Mouse (Mus musculus) adrenal gland, adult (tissue): ENCODE data around the gene Ip6k1.

Source experiments
- DNase-seq, 2 experiments: peaks; one replicate each; pipeline ENCODE4 v3.0.0; 2022 to 2023; ENCODE audit warnings: low spot score in 1 of 2; ENCODE audit not compliant: inconsistent age in 2 of 2

The Ip6k1 gene

DNA sequence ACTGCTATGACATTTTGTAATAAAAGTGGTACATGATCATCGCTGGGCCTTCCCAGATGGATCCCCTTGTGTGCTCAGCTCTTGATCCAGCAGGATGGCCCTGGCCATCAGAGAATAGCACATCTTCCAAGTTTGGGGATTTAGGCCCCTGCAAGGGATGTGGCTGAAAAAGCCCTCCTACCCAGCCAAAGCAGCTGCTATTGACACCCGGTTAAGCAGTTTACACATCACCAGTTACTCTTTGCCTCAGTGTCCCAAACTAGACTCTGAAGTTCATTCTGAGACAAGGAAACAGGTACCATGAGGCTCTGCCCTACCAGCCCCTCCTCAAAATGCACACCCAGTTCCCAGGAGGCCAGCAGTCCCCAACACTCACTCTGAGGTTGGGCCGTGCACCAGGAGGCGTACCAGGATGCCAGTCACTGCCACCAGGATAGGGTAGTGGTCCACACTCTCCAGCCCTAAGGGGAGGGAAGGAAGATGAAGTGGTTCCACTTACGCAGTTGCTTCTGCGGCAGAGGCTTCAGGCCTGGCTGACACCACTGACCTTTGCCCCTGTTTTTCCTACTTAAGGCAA is 53.4 kb downstream of the Ip6k1 start:
- peak in 1 of 2 experiments; percentile 29 for DNase-seq

DNA sequence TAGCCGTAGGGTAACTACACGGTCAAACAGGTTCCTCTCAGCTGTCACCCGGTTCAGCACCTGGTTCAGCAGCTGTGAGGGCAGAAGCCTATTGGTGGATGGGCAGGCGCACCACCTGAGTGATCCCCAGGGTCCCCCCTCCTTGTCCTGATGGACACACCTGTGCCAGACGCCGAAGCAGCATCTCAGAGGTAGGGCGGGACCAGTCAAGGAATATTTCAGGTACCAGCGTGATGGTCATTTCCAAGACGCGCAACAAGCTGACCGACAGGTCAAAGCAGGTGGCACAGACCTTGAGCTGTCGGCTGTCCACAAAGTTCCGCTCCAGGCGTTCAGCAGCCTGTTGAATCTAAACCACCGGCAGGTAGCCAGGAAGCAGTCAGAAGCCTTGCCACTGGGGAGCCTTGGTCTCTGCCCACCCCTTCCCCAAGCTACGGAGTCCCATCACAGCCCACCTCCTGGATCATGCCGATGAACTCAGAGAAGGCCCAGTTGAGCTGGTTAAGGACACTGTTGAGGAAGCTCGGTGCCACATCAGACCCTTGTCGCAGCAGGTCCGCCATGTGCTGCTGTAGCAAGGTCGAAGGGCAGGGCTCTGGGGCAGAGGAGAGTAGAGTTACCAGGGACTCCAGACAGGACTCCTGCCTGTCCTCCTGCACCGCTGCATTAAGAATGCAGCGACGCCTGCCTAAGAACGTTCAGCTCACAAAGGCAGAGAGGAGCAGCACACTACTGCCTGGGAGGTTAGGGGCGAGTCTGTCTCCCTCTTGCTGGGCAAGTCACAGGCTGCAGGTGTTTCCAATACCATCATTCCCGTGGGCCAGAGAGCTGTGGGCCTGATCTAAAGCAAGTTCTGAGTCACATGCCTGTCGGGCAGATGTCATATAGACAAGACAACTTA is 54.3 kb downstream of the Ip6k1 start:
- no peak for DNase-seq

DNA sequence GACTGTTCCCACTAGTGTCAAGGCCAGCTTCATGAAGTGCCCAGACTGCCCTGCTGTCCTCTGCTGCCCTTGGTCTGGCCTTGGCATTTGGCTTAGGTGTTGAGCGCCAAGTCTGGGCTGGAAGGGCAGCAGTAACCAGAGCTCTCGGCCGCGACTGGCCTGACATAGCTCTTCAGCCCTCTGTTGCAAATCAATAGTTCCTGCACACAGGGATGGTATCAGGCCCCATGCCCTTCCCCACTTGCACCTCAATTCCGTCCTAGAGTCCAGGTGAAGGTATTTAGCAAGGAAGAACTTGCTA is 54.9 kb downstream of the Ip6k1 start:
- DNase-seq, result peak; percentile 85 to 91

DNA sequence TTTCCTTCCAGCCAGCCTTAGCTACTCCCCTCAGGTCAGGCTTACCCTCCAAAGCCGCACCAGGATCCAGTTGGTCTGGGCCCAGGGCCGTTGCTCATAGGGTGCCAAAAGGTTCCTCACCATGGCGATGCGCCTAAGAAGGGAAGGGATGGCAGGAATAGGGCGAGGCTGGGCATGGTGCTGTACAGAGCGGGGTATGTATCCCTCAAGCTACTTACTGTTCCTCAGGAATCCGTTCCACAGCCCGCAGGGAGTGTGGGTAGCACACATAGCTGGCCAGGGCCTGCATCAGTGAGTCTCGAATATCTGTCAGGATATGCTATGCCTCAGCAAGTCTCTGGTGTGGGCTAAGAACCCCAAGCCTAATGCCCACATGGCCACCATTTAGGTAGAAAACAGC is 56.0 kb downstream of the Ip6k1 start:
- no peak for DNase-seq

DNA sequence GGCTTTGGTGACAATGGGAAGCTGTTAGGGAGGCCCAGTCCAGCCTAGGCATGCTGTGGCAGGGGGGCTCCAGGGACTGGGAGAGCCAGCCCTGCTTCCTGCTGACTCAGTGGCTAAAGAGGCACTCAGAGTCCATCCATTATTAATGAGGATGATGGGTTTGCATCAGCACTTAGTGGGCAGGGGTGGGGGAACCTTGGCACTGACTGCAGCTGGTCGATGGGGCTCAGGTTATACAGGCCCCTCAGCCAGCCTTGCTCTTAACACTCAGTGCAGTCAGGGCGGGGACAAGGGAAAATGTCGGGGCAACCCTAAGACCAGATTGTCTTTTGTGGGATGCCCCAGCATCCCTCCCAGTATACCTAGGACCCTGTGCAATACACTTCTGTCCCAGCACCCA is 59.8 kb downstream of the Ip6k1 start:
- peak in 1 of 2 experiments; percentile 9 for DNase-seq

DNA sequence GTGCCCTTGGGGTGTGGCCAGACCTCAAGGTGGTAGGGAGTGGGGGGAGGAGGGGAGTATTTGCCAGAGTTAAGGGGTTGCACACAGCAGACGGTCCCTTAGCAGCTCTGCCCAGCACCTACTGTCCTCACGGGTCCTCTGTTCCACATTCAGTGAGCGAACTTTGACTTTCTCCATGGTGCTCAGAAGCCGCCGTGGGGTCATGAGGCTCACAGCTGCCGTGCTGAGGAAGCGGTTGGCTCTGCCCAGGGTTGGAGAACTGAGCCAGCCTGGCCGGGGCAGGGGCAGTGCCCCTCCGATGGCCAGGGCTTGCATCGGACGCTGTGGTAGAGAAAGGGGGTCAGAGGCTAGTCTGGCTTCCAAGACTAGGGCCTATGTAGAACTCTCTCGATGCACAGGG is 61.1 kb downstream of the Ip6k1 start:
- DNase-seq, result no peak

DNA sequence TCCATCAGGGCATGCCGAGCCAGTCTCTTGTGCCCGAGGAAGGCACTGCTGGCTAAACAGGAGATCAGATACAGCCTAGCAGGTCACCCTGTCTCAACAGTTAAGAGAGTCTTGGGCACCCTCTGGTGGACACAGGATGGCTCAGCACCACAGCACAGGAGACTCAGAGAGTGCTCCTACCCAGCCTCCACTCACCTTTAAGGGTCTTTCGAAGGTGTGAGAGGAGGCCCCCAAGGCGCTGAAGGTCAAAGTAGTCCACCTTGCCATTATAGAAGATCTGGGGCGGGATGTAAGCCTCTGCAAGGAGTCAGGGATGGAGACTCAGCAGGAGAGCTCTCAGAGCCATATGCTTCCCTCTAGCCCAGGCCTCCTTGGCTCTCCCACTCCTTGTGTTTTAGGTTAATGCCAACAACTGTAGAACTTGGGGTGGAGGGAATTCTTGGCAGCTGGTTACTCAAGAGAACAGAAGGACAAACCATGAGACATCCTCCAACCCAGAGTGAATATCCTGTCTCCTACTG is 63.2 kb downstream of the Ip6k1 start:
- DNase-seq, result peak; percentile 75 to 90

DNA sequence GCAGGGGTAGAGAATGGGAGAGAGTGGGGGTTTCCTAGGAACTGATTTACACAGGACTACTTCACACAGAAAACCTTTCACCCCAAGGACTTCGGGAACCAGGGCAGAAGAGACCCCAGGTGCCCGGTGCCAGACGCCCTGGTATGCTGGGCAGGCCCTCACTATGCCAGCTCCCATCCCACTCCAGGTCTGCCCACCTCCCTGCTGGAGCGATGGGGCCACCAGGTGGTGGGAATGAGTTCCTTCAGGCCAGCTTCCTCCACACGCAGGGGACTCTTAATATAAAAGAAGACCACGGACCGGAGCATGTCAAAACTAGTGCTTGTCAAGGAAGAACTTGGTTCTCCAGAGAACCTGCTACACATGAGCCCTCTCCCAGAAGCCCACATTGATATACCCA is 64.9 kb downstream of the Ip6k1 start:
- no peak for DNase-seq

DNA sequence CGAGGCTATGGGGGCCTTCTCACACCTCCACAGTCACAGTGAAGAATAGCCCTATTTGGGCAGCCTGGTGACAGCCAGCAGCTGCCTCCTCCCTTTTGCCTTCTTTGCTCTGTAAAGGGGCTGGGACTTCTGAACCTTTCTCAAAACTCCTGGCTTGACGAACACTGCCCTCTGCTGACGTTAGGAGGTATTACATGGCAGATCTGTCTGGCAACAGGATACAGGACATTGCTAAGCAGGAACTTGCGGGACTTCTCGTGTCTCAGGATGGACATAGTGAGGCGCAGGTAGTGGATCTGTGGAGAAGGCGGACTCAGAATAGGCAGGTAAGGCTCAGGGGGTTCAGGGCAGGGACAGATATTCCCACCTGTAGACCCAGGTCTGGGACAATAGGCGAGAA is 65.6 kb downstream of the Ip6k1 start:
- peak; percentile 82 to 94 for DNase-seq

DNA sequence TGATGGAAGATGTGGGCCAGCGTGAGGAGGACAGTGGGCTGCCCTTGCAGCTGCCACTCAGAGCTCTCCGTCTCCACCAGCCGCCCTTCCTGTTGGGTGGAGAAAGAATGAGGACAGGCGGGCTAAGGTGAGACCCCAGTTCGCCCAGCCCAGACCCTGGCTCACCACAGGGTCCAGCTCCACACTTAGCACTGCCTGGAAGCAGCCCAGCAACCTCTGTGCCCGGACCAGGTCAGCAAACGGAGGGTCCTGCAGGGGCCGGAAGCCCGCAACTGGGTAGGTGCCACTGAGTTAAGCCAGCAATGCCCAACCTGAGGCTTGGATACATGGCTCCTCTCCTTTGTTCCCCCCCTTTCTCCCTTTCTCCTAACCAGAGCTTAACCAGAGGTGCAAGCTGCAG is 66.7 kb downstream of the Ip6k1 start:
- no peak for DNase-seq

DNA sequence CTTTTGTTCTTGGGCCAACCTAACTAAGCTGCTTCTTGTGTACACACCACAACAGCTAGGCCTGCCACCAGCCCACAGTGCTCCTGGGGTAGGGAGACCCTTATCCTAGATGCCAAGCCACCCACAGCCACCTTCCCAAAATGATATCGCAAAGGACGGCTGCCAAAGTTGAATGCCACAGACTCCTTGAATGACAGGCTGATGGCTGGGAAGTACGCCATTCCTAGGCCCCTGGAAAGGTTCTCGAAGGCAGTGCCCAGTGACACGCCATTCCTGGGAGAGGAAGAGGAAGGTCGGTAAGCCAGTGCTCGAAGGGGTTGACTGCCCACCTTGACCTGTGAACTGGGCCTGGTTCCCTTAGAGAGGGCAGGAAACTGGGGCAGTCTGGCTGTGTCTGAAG is 67.2 kb downstream of the Ip6k1 start:
- no peak for DNase-seq

DNA sequence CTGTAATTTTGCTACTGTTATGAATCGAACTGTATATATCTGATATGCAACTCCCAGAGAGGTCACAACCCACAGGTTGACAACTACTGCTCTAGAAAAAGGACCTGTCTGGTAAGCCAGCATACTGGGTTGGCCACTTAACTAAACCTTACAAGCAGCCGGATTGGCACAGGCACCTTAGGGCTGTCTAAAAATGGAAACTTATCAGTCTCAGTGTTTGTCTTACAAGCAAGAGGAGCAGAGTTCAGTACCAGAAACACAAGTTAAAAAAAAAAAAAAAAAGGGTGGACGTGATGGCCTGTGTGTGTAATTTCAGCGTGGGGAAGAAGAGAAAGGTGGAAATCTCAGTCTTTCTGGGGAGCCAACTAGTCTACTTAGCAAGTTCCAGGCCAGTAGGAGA is 69.5 kb downstream of the Ip6k1 start:
- DNase-seq, result no peak

DNA sequence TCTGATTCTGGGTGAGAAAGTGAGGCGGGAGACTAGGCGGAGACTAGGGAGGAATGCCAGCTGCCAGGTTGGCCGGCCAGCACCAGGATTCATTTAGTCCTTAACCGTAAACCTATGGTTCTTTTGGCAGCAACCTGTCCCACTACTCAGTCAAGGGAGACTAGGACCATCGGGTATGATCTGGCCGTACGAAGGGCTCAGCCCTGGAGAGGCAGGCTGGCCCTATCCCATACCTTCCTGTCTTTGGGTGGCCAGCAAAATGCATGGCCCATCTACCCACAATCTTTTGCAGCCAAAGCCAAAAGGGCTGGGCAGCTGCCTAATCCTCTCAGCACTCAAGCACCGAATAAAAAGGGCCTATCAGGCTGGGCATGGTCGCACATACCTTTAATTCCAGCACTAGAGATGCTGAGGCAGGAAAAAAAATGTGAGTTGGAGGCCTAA is 70.2 kb downstream of the Ip6k1 start:
- no peak for DNase-seq

DNA sequence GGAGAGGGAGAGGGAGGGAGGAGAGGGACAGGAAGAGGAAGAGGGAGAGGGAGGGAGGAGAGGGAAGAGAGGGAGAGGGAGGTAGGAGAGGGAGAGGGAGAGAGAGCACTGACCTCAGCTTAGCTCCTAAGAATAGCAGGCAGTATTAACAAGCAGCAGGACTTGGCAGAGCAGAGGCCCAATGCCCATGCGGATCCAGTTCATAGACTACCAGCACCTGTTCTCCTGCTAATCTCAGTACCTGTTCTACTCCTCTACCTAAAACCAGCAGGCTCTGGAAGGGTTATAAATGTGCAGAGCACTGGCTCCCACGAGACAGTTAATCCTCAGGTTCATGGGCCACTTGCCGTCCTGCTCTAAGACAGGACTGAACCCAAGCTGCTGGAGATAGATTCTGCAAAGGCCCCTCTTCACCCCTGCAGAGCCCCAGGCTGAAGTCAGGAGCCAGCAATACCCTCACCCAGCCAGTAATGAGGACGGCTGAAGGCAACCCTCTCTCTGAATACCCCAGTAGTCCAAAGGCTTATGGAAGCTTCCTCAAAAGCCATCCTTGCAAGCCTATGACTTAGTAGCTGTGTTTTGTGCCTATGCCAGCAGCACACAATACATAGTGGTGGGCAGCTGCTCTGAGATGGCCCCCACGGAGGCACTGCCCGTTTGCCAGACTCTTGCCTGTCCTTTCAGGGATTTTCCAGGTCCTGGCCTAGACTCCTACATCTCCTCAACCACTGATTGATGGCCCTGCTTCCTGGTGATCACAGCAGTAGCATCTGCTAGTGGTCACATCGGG is 71.0 kb downstream of the Ip6k1 start:
- DNase-seq, result no peak

DNA sequence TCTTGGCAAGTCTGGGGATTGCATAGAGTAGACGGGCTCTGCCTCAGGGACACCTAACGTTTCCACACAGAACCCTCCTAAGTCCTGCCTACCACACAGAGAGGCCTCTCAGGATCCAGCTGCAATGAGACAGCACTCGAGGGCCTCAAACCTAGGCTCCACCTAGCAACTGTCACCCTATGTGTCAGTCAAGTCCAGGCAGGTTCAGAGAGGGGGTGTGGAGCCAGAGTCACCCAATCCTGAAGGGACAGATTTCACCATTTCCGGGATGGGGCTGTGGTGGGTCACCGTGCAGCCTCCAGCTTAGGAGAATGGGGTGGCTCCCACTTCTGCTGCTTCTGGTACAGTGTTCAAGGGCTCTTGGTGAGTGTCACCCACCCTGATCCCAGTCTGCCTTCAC is 77.9 kb downstream of the Ip6k1 start, which contains the start of gene Mst1:
Mst1 (plus strand) TSS at position 269 of the 400 bp plus-strand sequence.
- no peak for DNase-seq

DNA sequence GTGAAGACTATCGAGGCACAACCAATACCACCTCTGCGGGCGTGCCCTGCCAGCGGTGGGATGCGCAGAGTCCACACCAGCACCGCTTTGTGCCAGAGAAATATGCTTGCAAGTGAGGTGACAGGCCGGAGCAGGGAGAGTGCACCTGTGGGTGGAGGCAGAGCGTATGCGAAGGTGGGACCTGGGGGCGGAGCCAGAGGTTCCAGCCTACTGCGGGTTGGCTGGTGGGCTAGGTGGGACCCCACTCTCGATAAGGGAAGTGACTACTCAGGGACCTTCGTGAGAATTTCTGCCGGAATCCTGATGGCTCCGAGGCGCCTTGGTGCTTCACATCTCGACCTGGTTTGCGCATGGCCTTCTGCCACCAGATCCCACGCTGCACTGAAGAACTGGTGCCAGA is 80.2 kb downstream of the Ip6k1 start:
- DNase-seq, result no peak

DNA sequence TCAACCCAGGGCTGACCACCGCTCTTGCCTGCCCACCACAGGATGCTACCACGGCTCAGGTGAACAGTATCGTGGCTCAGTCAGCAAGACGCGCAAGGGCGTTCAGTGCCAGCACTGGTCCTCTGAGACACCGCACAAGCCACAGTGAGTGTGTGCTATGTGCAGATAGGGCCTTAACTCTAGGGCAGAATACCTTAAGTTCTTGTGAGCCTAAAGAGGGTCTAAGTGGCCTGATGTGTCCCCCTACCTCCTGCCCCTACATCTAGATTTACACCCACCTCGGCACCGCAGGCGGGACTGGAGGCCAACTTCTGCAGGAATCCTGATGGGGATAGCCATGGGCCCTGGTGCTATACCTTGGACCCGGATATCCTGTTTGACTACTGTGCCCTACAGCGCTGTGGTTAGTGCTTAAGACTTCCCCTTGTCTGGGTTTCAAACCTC is 80.7 kb downstream of the Ip6k1 start, which contains the start of gene Rnf123:
Rnf123 (minus strand) TSS at position 359 of the 444 bp plus-strand sequence.
- no peak for DNase-seq

DNA sequence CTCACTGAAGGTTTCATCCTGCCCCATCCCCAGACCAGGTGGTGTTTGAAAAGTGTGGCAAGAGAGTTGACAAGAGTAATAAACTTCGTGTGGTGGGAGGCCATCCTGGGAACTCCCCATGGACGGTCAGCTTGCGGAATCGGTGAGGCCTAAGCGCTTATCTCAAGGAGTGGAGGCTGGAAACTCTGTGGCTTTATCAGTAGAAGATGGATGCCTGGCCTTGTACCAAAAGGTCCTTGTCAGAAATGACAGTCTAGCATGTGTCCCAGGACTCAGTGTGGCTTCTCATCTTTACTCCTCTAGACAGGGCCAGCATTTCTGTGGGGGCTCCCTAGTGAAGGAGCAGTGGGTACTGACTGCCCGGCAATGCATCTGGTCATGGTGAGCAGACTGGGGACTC is 81.3 kb downstream of the Ip6k1 start:
- peak in 1 of 2 experiments; percentile 57 for DNase-seq

DNA sequence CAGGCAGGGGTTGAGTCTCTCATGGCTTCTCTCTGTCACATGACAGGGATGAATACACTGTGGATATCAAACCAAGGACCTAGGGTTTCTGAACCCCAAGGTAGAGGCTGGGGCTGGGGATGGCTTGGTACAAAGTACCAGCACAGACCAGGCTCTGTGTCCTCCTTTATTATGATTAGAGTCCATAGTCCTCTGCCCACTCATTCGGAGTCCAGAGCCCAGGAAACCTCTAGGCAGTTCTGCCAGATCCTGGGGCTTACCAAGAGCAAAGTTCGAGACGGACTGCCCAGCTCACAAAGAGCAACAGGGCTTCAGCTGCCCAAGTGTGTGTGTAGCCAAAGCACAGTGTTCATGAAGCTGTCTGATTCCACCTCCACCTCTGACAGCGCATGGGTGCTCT is 83.0 kb downstream of the Ip6k1 start:
- no peak for DNase-seq

DNA sequence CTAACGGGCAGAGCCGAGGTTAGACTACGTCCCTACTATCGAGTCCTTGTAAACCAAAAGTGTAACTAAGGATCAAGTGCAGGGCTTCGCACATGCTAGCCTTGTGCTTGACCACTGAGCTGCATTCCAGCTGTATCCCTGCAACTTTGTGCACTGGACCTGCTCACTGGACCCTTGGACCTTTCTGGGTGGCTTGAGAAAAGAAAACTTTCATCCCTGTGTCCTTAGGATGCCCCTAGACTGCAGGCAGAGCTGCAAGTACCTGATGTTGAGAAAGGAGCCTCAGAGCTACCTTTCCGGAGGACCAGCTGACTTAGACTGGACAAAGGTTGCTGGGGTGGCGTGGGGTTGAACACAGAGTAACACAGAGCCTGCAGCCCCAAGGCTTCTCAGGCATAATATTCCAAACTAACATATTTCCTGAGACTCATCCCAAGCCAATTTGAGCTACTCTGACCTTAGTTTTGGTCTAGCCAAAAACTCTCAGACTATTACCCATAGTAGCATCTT is 88.4 kb downstream of the Ip6k1 start:
- DNase-seq, result no peak

DNA sequence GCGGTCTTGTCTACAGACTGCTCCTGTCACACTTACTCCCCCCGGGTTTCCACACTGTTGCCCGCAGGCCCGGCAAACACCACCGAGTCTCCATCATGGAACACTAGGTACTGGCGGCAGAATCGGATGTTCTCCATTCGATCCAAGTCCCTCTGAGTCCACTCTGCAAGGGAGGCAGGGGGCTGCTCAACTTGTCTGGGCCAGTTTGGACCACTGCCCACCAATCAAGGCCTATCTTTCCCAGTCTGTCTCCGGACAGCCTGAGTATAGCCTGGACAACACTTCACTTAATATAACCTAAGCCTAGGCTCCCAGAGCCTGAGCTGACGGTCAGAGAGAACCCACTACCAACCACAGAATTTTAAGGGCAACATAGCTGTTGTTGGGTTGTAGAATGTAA is 91.3 kb downstream of the Ip6k1 start:
- DNase-seq, result peak; percentile 28 to 58
